Mouse (Mus musculus) liver, embryonic 16.5 days (tissue): Measurements from ENCODE around the gene Cdyl. TPM values are rescaled to one million over a fixed set of nuclear protein-coding genes. Genes with fewer than 3 reads are reported as not detected.

Experiments
- ATAC-seq: fragments of 200-750 bp; cut with Nextera tagmentation; 2 replicates; pipeline ENCODE4 v1.8.0; 2017; ENCODE audit warnings: low read depth, mild to moderate bottlenecking, moderate number of reproducible peaks, moderate library complexity
- H3K27ac ChIP-seq: fragments of 300-500 bp; sonication (generic); 2 replicates; pipeline ENCODE4 v1.5.1; 2014; ENCODE audit warnings: mild to moderate bottlenecking, low read length
- H3K27me3 ChIP-seq: fragments of 300-500 bp; sonication (generic); 2 replicates; pipeline ENCODE4 v1.6.1; 2014; ENCODE audit warnings: low read depth, low read length, mixed read lengths; ENCODE audit not compliant: control insufficient read depth, insufficient read depth
- H3K36me3 ChIP-seq: fragments of 300-500 bp; sonication (generic); 2 replicates; pipeline ENCODE4 v1.6.1; 2014; ENCODE audit warnings: mild to moderate bottlenecking; ENCODE audit not compliant: control insufficient read depth, insufficient read depth
- H3K4me1 ChIP-seq: fragments of 300-500 bp; sonication (generic); 2 replicates; pipeline ENCODE4 v1.6.1; 2014; ENCODE audit warnings: low read depth, low read length, mixed read lengths; ENCODE audit not compliant: control insufficient read depth
- H3K4me2 ChIP-seq: fragments of 300-500 bp; sonication (generic); 2 replicates; pipeline ENCODE4 v1.6.1; 2014; ENCODE audit warnings: low read depth, low read length, mixed read lengths
- H3K4me3 ChIP-seq: fragments of 300-500 bp; sonication (generic); 2 replicates; pipeline ENCODE4 v1.5.1; 2014; ENCODE audit warnings: low read depth, mild to moderate bottlenecking, low read length
- H3K9ac ChIP-seq: fragments of 300-500 bp; sonication (generic); 2 replicates; pipeline ENCODE4 v1.6.1; 2014; ENCODE audit warnings: low read depth, low read length
- H3K9me3 ChIP-seq: fragments of 300-500 bp; sonication (generic); replicated peaks from 2 replicates; pipeline ENCODE4 v1.6.1; 2016; ENCODE audit warnings: low read length; ENCODE audit not compliant: control insufficient read depth
- WGBS: fragments of 180-500 bp; shearing (Covaris S2); extraction: QIAGEN DNeasy Blood & Tissue Kit; methylation state at CpG from one replicate; pipeline ENCODE4 v1.1.7; 2014; ENCODE audit not compliant: insufficient replicate concordance; 5-methylcytosine and 5-hydroxymethylcytosine counted together
- polyA plus RNA-seq: library from polyadenylated mRNA; unstranded; fragments of >200 nt; fragmentation: Nextera tagmentation; extraction: Ambion mirVana; gene quantifications from 2 replicates; pipeline ENCODE4 v1.2.1, GENCODE M21; 2015

Cdyl gene
- polyA plus RNA-seq, 1 experiment from 2014 or later: 3.4 TPM

DNA sequence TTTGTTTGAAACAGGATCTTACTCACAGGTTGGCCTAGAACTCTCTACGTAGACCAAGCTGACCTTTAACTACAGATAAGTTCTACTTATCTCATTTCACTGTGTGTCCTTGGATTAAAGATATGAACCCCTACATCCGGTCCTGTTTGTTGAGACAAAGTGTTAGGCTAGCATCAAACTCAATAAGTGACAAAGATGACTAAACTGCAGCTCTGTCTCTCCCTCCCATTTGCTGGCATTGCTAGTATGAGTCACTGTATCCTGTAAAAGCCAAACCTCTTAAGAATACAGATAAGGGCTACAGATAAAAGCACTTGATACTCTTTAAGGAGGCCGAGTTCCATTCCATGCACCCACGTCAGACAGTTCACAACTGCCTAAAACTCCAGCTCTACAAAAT lies 72.5 kb downstream of the Cdyl start:
- no peak overlapping the region for H3K4me3 ChIP-seq
- no peak overlapping the region for H3K27ac ChIP-seq
- H3K4me2 ChIP-seq: no peak overlapping the region
- H3K36me3 ChIP-seq: no peaks in the 10 kb centered on the region
- H3K9ac ChIP-seq: no peak overlapping the region
- 0 out of 2 replicates have a peak, but pooled peaks have one; percentile 27 for ATAC-seq
- H3K9me3 ChIP-seq: no peaks in the 10 kb centered on the region
- WGBS: 52% methylated on average over 4 of the region's 4 CpGs
- peaks cover 11% of the 10 kb centered on the region for H3K4me1 ChIP-seq
- no peaks in the 10 kb centered on the region for H3K27me3 ChIP-seq

DNA sequence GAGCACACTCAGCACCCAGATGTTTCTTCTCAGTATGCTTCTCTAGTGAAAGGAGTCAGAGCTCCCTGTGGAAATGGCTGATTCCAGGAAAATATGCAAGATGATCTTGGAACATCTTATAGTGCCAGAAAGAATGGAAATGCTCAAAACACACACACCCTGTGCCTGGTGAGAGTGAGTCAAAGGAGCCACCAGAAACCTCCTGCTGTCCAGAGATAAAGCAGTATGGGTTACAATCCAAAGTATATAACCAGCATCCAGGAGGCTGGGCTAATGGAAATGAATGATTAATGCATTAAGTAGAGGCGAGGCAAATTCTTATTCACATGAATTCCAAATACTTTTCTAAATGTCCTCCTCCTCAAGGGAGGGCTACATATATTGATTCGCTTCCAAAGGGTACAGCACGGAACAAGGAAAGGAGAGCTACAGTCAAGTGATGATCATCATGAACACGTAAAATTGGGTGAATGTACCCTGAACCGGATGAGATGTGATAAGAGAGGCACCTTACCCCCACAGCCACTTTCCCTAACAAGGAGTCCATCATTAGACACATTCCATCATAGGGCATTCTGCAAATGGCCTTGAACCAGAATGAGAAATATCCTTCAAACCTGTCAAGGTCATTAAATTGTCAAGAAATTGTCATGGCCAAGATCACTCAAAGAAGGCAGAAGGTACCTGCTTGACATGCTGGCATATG lies 73.4 kb downstream of the Cdyl start:
- H3K4me1 ChIP-seq: peaks cover 11% of the 10 kb centered on the region
- peak; percentile 90 for ATAC-seq
- no peak overlapping the region for H3K9ac ChIP-seq
- H3K27me3 ChIP-seq: no peaks in the 10 kb centered on the region
- H3K9me3 ChIP-seq: no peaks in the 10 kb centered on the region
- H3K27ac ChIP-seq: peak overlapping the region; percentile 45
- H3K4me2 ChIP-seq: peak overlapping the region; percentile 1; the same call in 1 of the 2 replicates
- no peak overlapping the region for H3K4me3 ChIP-seq
- no peaks in the 10 kb centered on the region for H3K36me3 ChIP-seq
- 60% methylated on average over 5 of the region's 5 CpGs for WGBS

DNA sequence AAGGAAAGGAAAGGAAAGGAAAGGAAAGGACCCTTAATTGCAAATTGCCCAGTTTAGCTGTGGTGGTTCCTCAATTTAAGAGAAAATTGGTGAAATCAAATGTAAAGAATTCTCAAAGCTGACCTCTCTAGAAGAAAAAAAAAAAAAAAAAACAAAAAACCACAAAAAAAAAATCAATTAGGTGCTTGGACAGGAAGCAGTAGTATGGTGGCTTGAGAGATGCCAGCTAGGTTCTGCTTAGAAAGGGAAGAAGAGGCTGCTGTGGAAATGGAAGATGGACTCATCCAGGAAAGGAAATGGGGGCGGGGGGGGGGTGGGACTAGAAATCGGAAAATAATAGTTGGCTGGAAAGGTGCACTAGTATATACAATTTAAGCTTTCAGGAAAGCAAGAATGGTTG lies 77.9 kb downstream of the Cdyl start:
- H3K36me3 ChIP-seq: no peaks in the 10 kb centered on the region
- no peaks in the 10 kb centered on the region for H3K27me3 ChIP-seq
- WGBS: 30% methylated on average over 2 of the region's 2 CpGs
- no peaks in the 10 kb centered on the region for H3K9me3 ChIP-seq
- no peak overlapping the region for H3K4me3 ChIP-seq
- peaks cover 22% of the 10 kb centered on the region for H3K4me1 ChIP-seq
- H3K27ac ChIP-seq: no peak overlapping the region
- ATAC-seq: no peak
- H3K9ac ChIP-seq: no peak overlapping the region
- no peak overlapping the region for H3K4me2 ChIP-seq

- 50% methylated on average over 2 of the region's 2 CpGs for WGBS
- Histone ChIP-seq H3K36me3 (no peaks in the 10 kb centered on the region), H3K4me3 (no peak overlapping the region), H3K4me2 (no peak overlapping the region), H3K27ac (no peak overlapping the region), H3K27me3 (no peaks in the 10 kb centered on the region), H3K4me1 (peaks cover 20% of the 10 kb centered on the region), H3K9me3 (no peaks in the 10 kb centered on the region), H3K9ac (no peak overlapping the region)
- no peak for ATAC-seq
Observed at GRCm38 (mm10) chr13:35738210-35738609, 78.6 kb downstream of the Cdyl start.

DNA sequence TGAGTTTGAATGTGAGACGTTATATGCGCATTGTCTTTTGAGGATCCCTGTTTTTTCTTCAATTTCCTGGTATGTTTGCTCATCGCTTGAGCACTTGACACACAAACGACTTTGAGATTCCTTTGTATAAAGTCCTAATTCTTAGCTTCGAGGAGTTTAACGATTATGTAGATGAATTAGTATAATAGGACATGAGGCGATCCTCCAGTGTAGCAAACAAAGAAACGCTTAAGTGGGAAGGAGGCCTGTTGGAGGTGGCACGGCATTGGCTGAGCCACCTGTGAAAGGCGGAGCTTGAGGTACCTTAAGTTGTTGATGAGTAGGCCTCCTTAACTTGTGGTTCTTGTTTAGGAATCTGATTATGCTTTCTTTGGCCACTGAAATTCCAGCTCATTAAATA lies 79.8 kb downstream of the Cdyl start:
- H3K9ac ChIP-seq: no peak overlapping the region
- no peaks in the 10 kb centered on the region for H3K27me3 ChIP-seq
- H3K9me3 ChIP-seq: no peaks in the 10 kb centered on the region
- H3K4me2 ChIP-seq: no peak overlapping the region
- no peak overlapping the region for H3K4me3 ChIP-seq
- ATAC-seq: no peak
- peaks cover 23% of the 10 kb centered on the region for H3K4me1 ChIP-seq
- no peaks in the 10 kb centered on the region for H3K36me3 ChIP-seq
- H3K27ac ChIP-seq: no peak overlapping the region
- WGBS: 58% methylated on average over 10 of the region's 10 CpGs

GRCm38 (mm10) chr13:35740301-35741039 lies 80.8 kb downstream of the Cdyl start:
- 2% methylated on average over 61 of the region's 61 CpGs for whole genome bisulfite sequencing
- Histone ChIP-seq H3K9ac (peak overlapping the region; percentile 75), H3K4me2 (peak overlapping the region; percentile 96), H3K4me3 (peak overlapping the region; percentile 96), H3K27ac (peak overlapping the region; percentile 88), H3K36me3 (no peaks in the 10 kb centered on the region), H3K9me3 (no peaks in the 10 kb centered on the region), H3K4me1 (peaks cover 23% of the 10 kb centered on the region), H3K27me3 (no peaks in the 10 kb centered on the region)
- peak; percentile 80 for ATAC-seq

- peak; percentile 90 for ATAC-seq
- Histone ChIP-seq H3K4me2 (peak overlapping the region; percentile 96), H3K9me3 (no peaks in the 10 kb centered on the region), H3K36me3 (no peaks in the 10 kb centered on the region), H3K27ac (peak overlapping the region; percentile 94), H3K9ac (peak overlapping the region; percentile 99), H3K27me3 (no peaks in the 10 kb centered on the region), H3K4me1 (peaks cover 25% of the 10 kb centered on the region), H3K4me3 (peak overlapping the region; percentile 96)
- WGBS: 0% methylated on average over 50 of the region's 68 CpGs
Observed at GRCm38 (mm10) chr13:35741040-35741619, 81.5 kb downstream of the Cdyl start.

DNA sequence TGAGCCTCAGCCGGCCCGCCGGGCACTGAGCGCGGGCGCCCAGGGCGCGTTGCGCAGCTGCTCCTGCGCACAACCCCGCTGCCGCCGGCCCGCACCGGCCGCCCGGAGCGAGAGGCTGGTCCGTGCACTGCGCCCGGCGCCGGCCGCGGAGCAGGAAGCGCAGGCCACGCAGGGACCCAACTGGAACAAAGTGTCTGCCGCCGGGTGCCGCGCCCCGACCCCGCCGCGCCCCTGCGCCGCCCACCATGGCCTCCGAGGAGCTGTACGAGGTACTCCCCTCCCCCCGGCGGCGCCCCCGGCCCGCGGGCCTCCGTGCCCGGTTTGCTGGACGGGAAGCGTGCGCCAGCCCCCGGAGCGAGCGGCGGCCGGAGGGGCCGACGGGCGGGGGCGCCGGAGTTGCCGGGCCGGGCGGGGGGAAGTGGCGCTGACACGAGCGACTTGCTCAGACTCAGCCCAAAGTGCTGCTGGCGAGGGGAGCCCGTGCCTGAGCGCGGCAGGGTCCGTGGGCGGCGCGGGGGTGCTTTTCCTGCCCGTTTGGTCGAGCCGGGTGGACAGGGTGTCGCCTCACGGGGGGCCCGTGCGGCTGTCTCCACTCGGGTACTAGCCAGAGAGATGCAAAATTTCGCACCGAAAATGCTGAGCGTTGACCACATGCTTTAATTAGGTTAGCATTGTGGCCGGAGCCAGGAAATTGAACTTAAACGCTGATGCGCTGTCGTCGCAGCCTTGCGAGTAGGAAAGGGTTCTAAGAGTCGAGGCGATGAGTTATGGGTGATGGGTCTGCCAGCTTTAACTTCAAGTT lies 82.2 kb downstream of the Cdyl start:
- peak overlapping the region; percentile 99 for H3K9ac ChIP-seq
- H3K4me2 ChIP-seq: peak overlapping the region; percentile 96
- peak overlapping the region; percentile 94 for H3K27ac ChIP-seq
- H3K36me3 ChIP-seq: no peaks in the 10 kb centered on the region
- peak; percentile 49 for ATAC-seq
- under 1% methylated on average over 75 of the region's 93 CpGs for WGBS
- H3K4me1 ChIP-seq: peaks cover 25% of the 10 kb centered on the region
- H3K4me3 ChIP-seq: peak overlapping the region; percentile 96
- H3K27me3 ChIP-seq: no peaks in the 10 kb centered on the region
- H3K9me3 ChIP-seq: no peaks in the 10 kb centered on the region
